Mouse (Mus musculus) midbrain, embryonic 12.5 days (tissue): ENCODE results near the gene Tsc22d3. TPM values are rescaled to one million over a fixed set of nuclear protein-coding genes. Genes with fewer than 3 reads are reported as not detected.

Experiments
- ATAC-seq: fragments of 200-750 bp; cut with Nextera tagmentation; 2 replicates; pipeline ENCODE4 v1.8.0; 2017; ENCODE audit warnings: low read depth, moderate TSS enrichment, moderate library complexity; ENCODE audit not compliant: low FRiP score
- H3K27ac ChIP-seq: fragments of 300-500 bp; sonication (generic); replicated peaks from 2 replicates; pipeline ENCODE4 v1.5.1; 2016; ENCODE audit warnings: mild to moderate bottlenecking
- H3K27me3 ChIP-seq: fragments of 300-500 bp; sonication (generic); 2 replicates; pipeline ENCODE4 v1.6.1; 2016; ENCODE audit warnings: mild to moderate bottlenecking
- H3K36me3 ChIP-seq: fragments of 300-500 bp; sonication (generic); 2 replicates; pipeline ENCODE4 v1.6.1; 2016
- H3K4me1 ChIP-seq: fragments of 300-500 bp; sonication (generic); 2 replicates; pipeline ENCODE4 v1.6.1; 2016
- H3K4me2 ChIP-seq: fragments of 300-500 bp; sonication (generic); replicated peaks from 2 replicates; pipeline ENCODE4 v1.6.1; 2016; ENCODE audit warnings: mild to moderate bottlenecking, moderate library complexity
- H3K4me3 ChIP-seq: fragments of 300-500 bp; sonication (generic); 2 replicates; pipeline ENCODE4 v1.5.1; 2016; ENCODE audit warnings: mild to moderate bottlenecking
- H3K9ac ChIP-seq: fragments of 300-500 bp; sonication (generic); replicated peaks from 2 replicates; pipeline ENCODE4 v1.6.1; 2016; ENCODE audit warnings: mild to moderate bottlenecking, moderate library complexity
- H3K9me3 ChIP-seq: fragments of 300-500 bp; sonication (generic); 2 replicates; pipeline ENCODE4 v1.6.1; 2016; ENCODE audit warnings: mild to moderate bottlenecking
- WGBS: fragments of 180-500 bp; shearing (Covaris S2); methylation state at CpG from one replicate; pipeline ENCODE4 v1.1.7; 2016; 5-methylcytosine and 5-hydroxymethylcytosine counted together
- polyA plus RNA-seq: library from polyadenylated mRNA; unstranded; fragments of >200 nt; fragmentation: Nextera tagmentation; extraction: Ambion mirVana; gene quantifications from 2 replicates; pipeline ENCODE4 v1.2.1, GENCODE M21; 2016

Tsc22d3 gene
- polyA plus RNA-seq, 1 experiment from 2014 or later = 130 TPM

DNA sequence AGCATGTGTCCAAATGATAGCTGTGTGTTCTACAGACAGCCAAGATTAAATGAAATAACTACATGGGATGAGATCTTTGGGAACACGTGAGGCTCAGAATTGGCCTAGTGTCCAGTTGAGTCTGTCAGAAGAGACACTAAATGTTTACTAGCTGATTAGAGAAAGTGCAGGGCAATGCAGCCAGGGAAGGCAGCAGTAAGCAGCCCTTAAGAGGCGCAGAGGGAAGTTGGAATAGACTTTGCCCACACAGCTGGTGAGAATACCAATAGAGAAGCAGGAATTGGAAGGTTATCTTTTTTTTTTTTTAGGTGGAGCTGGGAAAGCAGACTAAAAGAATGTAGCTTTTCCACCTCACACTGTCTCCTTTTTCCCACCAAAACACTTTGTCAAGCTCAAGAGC is 61.8 kb downstream of the Tsc22d3 start:
- Histone ChIP-seq H3K36me3 (no peaks in the 10 kb centered on the region), H3K9ac (no peak overlapping the region), H3K9me3 (no peaks in the 10 kb centered on the region), H3K4me2 (no peak overlapping the region), H3K4me1 (no peaks in the 10 kb centered on the region), H3K27ac (no peak overlapping the region), H3K27me3 (peaks cover 78% of the 10 kb centered on the region), H3K4me3 (no peak overlapping the region)
- no peak for ATAC-seq
- 80% methylated on average over 2 of the region's 2 CpGs for WGBS

- ATAC-seq = no peak
- 45% methylated on average over 6 of the region's 6 CpGs for WGBS
- H3K36me3 ChIP-seq = no peaks in the 10 kb centered on the region
- H3K9me3 ChIP-seq = no peaks in the 10 kb centered on the region
- H3K4me3 ChIP-seq = no peak overlapping the region
- H3K27me3 ChIP-seq = peaks cover 72% of the 10 kb centered on the region
- H3K27ac ChIP-seq = no peak overlapping the region
- H3K9ac ChIP-seq = no peak overlapping the region
- H3K4me2 ChIP-seq = no peak overlapping the region
- no peaks in the 10 kb centered on the region for H3K4me1 ChIP-seq
Measured at GRCm38 (mm10) chrX:140537662-140538061, 62.8 kb downstream of the Tsc22d3 start.

- Histone ChIP-seq H3K4me1 (no peaks in the 10 kb centered on the region), H3K9me3 (no peaks in the 10 kb centered on the region), H3K27ac (no peak overlapping the region), H3K9ac (no peak overlapping the region), H3K27me3 (peaks cover 56% of the 10 kb centered on the region), H3K4me2 (no peak overlapping the region), H3K36me3 (no peaks in the 10 kb centered on the region), H3K4me3 (no peak overlapping the region)
- 56% methylated on average over 1 of the region's 1 CpGs for WGBS
- no peak for ATAC-seq
Measured at GRCm38 (mm10) chrX:140535487-140535886, 65.0 kb downstream of the Tsc22d3 start.

GRCm38 (mm10) chrX:140534306-140534705 is 66.2 kb downstream of the Tsc22d3 start:
- Histone ChIP-seq H3K27me3 (peaks cover 60% of the 10 kb centered on the region), H3K9ac (no peak overlapping the region), H3K4me2 (no peak overlapping the region), H3K4me3 (no peak overlapping the region), H3K4me1 (no peaks in the 10 kb centered on the region), H3K27ac (no peak overlapping the region), H3K9me3 (no peaks in the 10 kb centered on the region), H3K36me3 (no peaks in the 10 kb centered on the region)
- WGBS = 73% methylated on average over 3 of the region's 3 CpGs
- ATAC-seq = no peak

GRCm38 (mm10) chrX:140532325-140532724 is 68.1 kb downstream of the Tsc22d3 start:
- Histone ChIP-seq H3K27ac (no peak overlapping the region), H3K9ac (no peak overlapping the region), H3K27me3 (peaks cover 52% of the 10 kb centered on the region), H3K4me3 (no peak overlapping the region), H3K4me1 (no peaks in the 10 kb centered on the region), H3K36me3 (no peaks in the 10 kb centered on the region), H3K4me2 (no peak overlapping the region), H3K9me3 (no peaks in the 10 kb centered on the region)
- WGBS = 74% methylated on average over 6 of the region's 6 CpGs
- ATAC-seq = no peak

DNA sequence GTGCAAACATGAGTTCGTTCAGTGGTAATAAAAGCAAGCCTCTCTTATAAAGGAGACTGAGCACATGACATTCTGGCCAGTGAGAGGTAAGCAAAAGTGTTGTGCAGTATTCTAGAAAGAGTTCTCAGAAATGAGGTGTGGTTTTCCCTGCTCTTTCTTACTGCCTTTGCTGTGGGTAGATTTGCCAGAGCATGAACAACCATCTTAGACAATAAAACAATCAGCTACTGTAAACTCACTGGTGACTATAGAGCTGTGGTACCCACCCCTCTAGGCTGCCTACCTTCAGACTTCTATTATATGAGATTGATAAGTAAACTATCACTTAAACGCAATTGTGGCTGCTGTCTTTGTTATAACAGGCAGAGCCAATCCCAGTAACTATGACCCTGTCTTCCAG is 69.1 kb downstream of the Tsc22d3 start:
- H3K9me3 ChIP-seq = no peaks in the 10 kb centered on the region
- ATAC-seq = no peak
- H3K27me3 ChIP-seq = peaks cover 53% of the 10 kb centered on the region
- H3K9ac ChIP-seq = no peak overlapping the region
- H3K4me3 ChIP-seq = no peak overlapping the region
- no peak overlapping the region for H3K27ac ChIP-seq
- no peaks in the 10 kb centered on the region for H3K36me3 ChIP-seq
- H3K4me1 ChIP-seq = no peaks in the 10 kb centered on the region
- WGBS = 73% methylated on average over 2 of the region's 2 CpGs
- H3K4me2 ChIP-seq = no peak overlapping the region

DNA sequence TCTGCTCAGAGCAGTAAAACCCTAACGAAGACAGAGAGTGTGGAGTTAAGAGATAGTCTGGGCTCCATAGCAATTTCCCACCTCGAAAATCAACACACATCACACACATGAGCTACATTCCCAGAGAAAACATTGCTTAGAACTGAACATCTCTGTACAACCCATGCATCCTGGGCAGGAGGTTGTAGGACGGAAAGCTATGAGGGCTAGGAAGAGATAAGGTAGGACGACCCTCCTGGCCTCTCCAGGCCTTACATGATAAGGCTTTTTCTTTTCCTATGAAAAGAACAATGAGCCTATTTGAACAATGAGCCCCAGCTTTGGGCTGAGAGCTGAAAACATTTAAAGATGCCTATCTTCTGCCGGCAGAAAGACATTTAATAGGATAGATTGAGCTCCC is 69.8 kb downstream of the Tsc22d3 start:
- H3K27me3 ChIP-seq = peaks cover 50% of the 10 kb centered on the region
- H3K9ac ChIP-seq = no peak overlapping the region
- H3K4me2 ChIP-seq = no peak overlapping the region
- no peaks in the 10 kb centered on the region for H3K4me1 ChIP-seq
- H3K4me3 ChIP-seq = no peak overlapping the region
- H3K9me3 ChIP-seq = no peaks in the 10 kb centered on the region
- WGBS = 79% methylated on average over 5 of the region's 5 CpGs
- H3K27ac ChIP-seq = no peak overlapping the region
- no peaks in the 10 kb centered on the region for H3K36me3 ChIP-seq
- ATAC-seq = no peak

GRCm38 (mm10) chrX:140529074-140529561 is 71.3 kb downstream of the Tsc22d3 start:
- H3K9ac ChIP-seq = no peak overlapping the region
- H3K27me3 ChIP-seq = peaks cover 42% of the 10 kb centered on the region
- ATAC-seq = no peak
- no peak overlapping the region for H3K4me3 ChIP-seq
- no peak overlapping the region for H3K4me2 ChIP-seq
- no peaks in the 10 kb centered on the region for H3K4me1 ChIP-seq
- WGBS = 75% methylated on average over 5 of the region's 5 CpGs
- no peaks in the 10 kb centered on the region for H3K36me3 ChIP-seq
- no peak overlapping the region for H3K27ac ChIP-seq
- no peaks in the 10 kb centered on the region for H3K9me3 ChIP-seq

DNA sequence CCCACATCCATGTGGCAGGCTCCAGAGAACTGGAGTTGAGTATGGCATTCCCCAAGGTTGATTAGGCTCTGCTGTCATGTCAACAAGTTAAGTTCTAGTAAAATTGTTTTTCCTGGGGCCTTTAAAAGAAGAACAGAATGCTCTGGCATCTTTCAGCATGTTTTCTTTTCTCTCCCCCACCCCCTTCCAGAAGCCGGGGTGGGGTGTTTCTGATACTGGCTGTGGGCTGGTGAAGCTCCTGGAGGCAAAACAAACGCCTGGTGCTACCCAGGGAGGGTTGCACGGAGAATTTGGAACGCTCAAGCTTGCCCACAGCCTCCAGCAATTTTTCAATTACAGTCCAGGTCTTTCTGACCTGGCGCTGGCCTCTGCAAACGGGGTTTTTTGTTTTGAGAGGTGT is 73.2 kb downstream of the Tsc22d3 start:
- Histone ChIP-seq H3K9ac (no peak overlapping the region), H3K27me3 (peaks cover 34% of the 10 kb centered on the region), H3K4me1 (no peaks in the 10 kb centered on the region), H3K27ac (no peak overlapping the region), H3K4me2 (no peak overlapping the region), H3K36me3 (no peaks in the 10 kb centered on the region), H3K9me3 (no peaks in the 10 kb centered on the region), H3K4me3 (no peak overlapping the region)
- 76% methylated on average over 6 of the region's 6 CpGs for WGBS
- ATAC-seq = no peak

DNA sequence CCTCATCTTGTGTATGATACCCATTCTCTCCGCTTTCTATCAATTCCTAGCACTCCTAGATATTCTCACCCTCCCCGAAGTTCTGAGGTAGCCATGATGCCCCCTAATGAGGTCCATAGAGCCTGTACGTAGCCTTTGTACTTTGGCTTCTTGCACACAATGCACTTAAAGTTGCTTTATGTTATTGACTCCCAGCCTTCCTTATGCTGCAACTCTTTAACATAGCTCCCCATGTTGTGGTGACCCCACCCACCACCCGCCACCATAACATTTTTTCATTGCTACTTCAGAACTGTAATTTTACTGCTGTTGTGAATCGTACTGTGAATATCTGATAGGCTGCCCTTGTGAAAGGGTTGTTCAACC is 74.2 kb downstream of the Tsc22d3 start:
- no peak overlapping the region for H3K27ac ChIP-seq
- no peaks in the 10 kb centered on the region for H3K36me3 ChIP-seq
- no peak overlapping the region for H3K4me2 ChIP-seq
- H3K27me3 ChIP-seq = peaks cover 38% of the 10 kb centered on the region
- H3K4me1 ChIP-seq = no peaks in the 10 kb centered on the region
- no peak for ATAC-seq
- no peaks in the 10 kb centered on the region for H3K9me3 ChIP-seq
- no peak overlapping the region for H3K9ac ChIP-seq
- 90% methylated on average over 5 of the region's 5 CpGs for WGBS
- no peak overlapping the region for H3K4me3 ChIP-seq

DNA sequence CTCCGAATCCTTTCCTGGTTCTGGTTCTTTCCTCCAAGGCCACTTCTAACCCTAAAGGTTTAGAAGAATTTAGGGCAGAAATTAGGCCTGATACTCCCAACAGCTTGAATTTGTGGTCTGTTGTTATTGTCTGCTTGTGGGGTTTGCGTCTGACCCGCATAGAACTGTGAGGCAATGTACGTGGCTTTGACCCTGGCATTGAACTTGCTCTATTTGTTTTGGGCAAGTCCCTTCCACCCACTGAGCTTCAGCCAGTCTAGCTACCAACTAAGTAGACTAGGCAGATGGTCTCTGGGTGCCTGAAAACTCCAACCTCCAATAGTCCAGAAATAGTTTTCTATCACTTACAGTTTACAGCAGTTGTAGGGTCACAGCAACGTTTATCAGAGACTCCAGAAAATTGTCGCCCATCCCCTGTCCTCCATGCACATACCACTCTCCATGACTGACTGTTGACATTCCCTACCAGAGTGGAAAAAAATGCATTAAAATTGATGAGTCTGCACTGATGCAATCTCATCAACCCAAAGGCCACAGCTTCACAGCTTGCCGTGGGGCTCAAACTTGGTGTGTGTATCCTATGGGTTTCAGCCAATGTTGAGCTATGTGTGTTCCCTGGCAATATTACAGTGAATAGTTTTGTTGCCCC is 74.7 kb downstream of the Tsc22d3 start:
- H3K4me3 ChIP-seq = no peak overlapping the region
- peaks cover 36% of the 10 kb centered on the region for H3K27me3 ChIP-seq
- no peak overlapping the region for H3K27ac ChIP-seq
- no peaks in the 10 kb centered on the region for H3K36me3 ChIP-seq
- H3K9me3 ChIP-seq = no peaks in the 10 kb centered on the region
- WGBS = 84% methylated on average over 7 of the region's 7 CpGs
- H3K4me1 ChIP-seq = 0 out of 2 replicates have a peak, but pooled peaks cover under 1% of the 10 kb centered on the region
- no peak overlapping the region for H3K4me2 ChIP-seq
- no peak for ATAC-seq
- no peak overlapping the region for H3K9ac ChIP-seq

DNA sequence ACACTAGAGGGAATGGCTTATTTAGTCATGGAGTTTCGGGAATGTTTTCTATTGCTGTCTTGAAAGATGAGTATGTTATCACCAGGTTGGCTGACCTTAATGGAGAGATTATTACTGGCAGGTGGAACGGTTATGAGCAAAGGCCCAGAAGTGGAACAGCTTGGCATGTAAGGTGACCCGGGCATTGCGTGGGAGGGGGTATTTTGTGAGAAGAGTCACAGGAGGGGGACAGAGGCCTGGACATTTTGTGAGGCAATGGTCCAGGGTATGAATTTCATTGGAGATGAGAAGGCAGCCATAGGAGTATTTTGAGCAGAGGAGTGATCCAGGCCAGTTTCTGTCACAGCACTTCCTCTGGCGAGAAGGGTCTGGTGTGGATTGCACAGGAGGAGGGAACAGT is 76.2 kb downstream of the Tsc22d3 start:
- H3K9me3 ChIP-seq = no peaks in the 10 kb centered on the region
- no peak overlapping the region for H3K4me3 ChIP-seq
- H3K4me2 ChIP-seq = no peak overlapping the region
- 0 out of 2 replicates have a peak, but pooled peaks cover 4% of the 10 kb centered on the region for H3K4me1 ChIP-seq
- H3K36me3 ChIP-seq = no peaks in the 10 kb centered on the region
- H3K27ac ChIP-seq = no peak overlapping the region
- WGBS = 88% methylated on average over 5 of the region's 5 CpGs
- no peak for ATAC-seq
- peaks cover 40% of the 10 kb centered on the region for H3K27me3 ChIP-seq
- H3K9ac ChIP-seq = no peak overlapping the region
